Comparison of ENCODE assay signal across 8 mouse cellular contexts in genomic region chr5:135251079-135251454, GRCm38 (mm10). TPM values are rescaled to one million over a fixed set of nuclear protein-coding genes. Genes with fewer than 3 reads are reported as not detected.
DNase-seq lines count a peak whose midpoint lies in the region; ATAC-seq and TF ChIP-seq lines count a peak whose summit lies in the region.

TSS of gene Fzd9 (minus strand) at chr5:135251230.

- H3K4me3 ChIP-seq in embryonic facial prominence, embryonic 11.5 days (ENCODE audit: low read depth, low read length) = peak within 1 kb of the TSS; percentile 55
- peak within 1 kb of the TSS; percentile 43 for H3K4me3 ChIP-seq in intestine, postnatal 0 days (ENCODE audit: low read depth, low read length)

- no peak for TF ChIP-seq CTCF in intestine, postnatal 0 days (IDR thresholded peaks at IDR 0.05; ENCODE audit: low read depth)

- peak; percentile 95 for DNase-seq in adrenal gland, postnatal 10 days
- peak; percentile 97 for DNase-seq in embryonic facial prominence, embryonic 11.5 days (ENCODE audit: low spot score)
- peak; percentile 97 for DNase-seq in heart, adult 11 months
- peak; percentile 85 to 89 for DNase-seq in left cerebral cortex, postnatal 25 days (ENCODE audit: low spot score in 2 of 2)
- peak; percentile 88 for DNase-seq in mesoderm, embryonic 11.5 days (ENCODE audit: low read depth, low spot score)
- peak; percentile 86 for DNase-seq in right cerebral cortex, postnatal 25 days
- peak; percentile 78 for DNase-seq in urinary bladder, postnatal 36 days (ENCODE audit: low spot score in 2 of 2)

- H3K4me2 ChIP-seq in embryonic facial prominence, embryonic 11.5 days (ENCODE audit: low read depth, low read length) = peak within 1 kb of the TSS; percentile 99
- H3K4me2 ChIP-seq in intestine, postnatal 0 days (replicated peaks; ENCODE audit: low read depth) = peak within 1 kb of the TSS; percentile 74

- ATAC-seq in embryonic facial prominence, embryonic 11.5 days (replicated peaks; ENCODE audit: insufficient number of reproducible peaks, low FRiP score, low TSS enrichment, low read depth) = peak; percentile 42
- peak; percentile 82 for ATAC-seq in intestine, postnatal 0 days

- H3K4me1 ChIP-seq in embryonic facial prominence, embryonic 11.5 days (ENCODE audit: control insufficient read depth, insufficient read depth, low read length) = peaks cover 5% of the 10 kb centered on the region; the same call in 1 of the 2 replicates
- H3K4me1 ChIP-seq in intestine, postnatal 0 days (replicated peaks; ENCODE audit: control insufficient read depth, insufficient read depth, low read length) = peaks cover 4% of the 10 kb centered on the region; the same call in 1 of the 2 replicates

- WGBS in embryonic facial prominence, embryonic 11.5 days = 1% methylated on average over 45 of the region's 51 CpGs
- 0% methylated on average over 40 of the region's 51 CpGs for WGBS in intestine, postnatal 0 days

- peak within 1 kb of the TSS; percentile 57 for H3K9ac ChIP-seq in embryonic facial prominence, embryonic 11.5 days (replicated peaks; ENCODE audit: low read length)
- no peak within 1 kb of the TSS; the same call in 1 of the 2 replicates for H3K9ac ChIP-seq in intestine, postnatal 0 days (ENCODE audit: low read depth, low read length)

- H3K36me3 ChIP-seq in embryonic facial prominence, embryonic 11.5 days (replicated peaks; ENCODE audit: control insufficient read depth, insufficient read depth, low read depth, low read length) = no peaks in the 10 kb centered on the region; the same call in 1 of the 2 replicates
- H3K36me3 ChIP-seq in intestine, postnatal 0 days (ENCODE audit: control insufficient read depth, insufficient read depth) = peaks cover 3% of the 10 kb centered on the region; the same call in 1 of the 2 replicates

- H3K27ac ChIP-seq in embryonic facial prominence, embryonic 11.5 days (replicated peaks; ENCODE audit: low read depth, low read length) = no peak within 1 kb of the TSS
- no peak within 1 kb of the TSS for H3K27ac ChIP-seq in intestine, postnatal 0 days (ENCODE audit: low read depth, low read length)

- H3K9me3 ChIP-seq in embryonic facial prominence, embryonic 11.5 days (replicated peaks; ENCODE audit: control insufficient read depth, low read length) = no peaks in the 10 kb centered on the region
- no peaks in the 10 kb centered on the region for H3K9me3 ChIP-seq in intestine, postnatal 0 days (ENCODE audit: control insufficient read depth)

- peaks cover 18% of the 10 kb centered on the region for H3K27me3 ChIP-seq in embryonic facial prominence, embryonic 11.5 days (ENCODE audit: control insufficient read depth, insufficient read depth, low read length)
- peaks cover 19% of the 10 kb centered on the region for H3K27me3 ChIP-seq in intestine, postnatal 0 days (replicated peaks; ENCODE audit: control insufficient read depth, insufficient read depth, low read length)

- intact Hi-C loops in left cerebral cortex, postnatal 25 days (cut with DNase I) = loop anchor here (5.0 kb wide), 1 partner anchor 36 kb away; no protein-coding TSS in a partner anchor

RNA-seq across cellular contexts. Expression of gene Fzd9, which starts in this region (rescaled TPM):
- 1 to 10 TPM; 2.1 to 2.7 TPM for total RNA-seq in adrenal gland, postnatal 10 days (2021)
- polyA plus RNA-seq in embryonic facial prominence, embryonic 11.5 days (2014; fragmentation: Nextera tagmentation; extraction: Ambion mirVana) = 3.4 TPM in 2 replicates
- 0.07 and 0.18 TPM in 2 replicates for polyA plus RNA-seq in intestine, postnatal 0 days (2015; fragmentation: Nextera tagmentation; extraction: Ambion mirVana)
- total RNA-seq in left cerebral cortex, postnatal 25 days (2021) = 1 to 10 TPM; 6.5 to 7.2 TPM

Comparison
In these comparisons a context has a peak if more than half of its experiments do, and no peak if none do; other contexts are left out.
1. Peak in ATAC-seq, H3K4me3 ChIP-seq and H3K4me2 ChIP-seq in intestine, postnatal 0 days; RNA of the gene not detected or under 1 TPM.